Mouse (Mus musculus) left cerebral cortex, adult 2 months (tissue): Measurements from ENCODE around the gene Mycn. TPM values are rescaled to one million over a fixed set of nuclear protein-coding genes. Genes with fewer than 3 reads are reported as not detected.

Experiments used
- DNase-seq, 2 experiments: peaks; one replicate each; pipeline ENCODE4 v3.0.0; 2021 to 2022; ENCODE audit warnings: low spot score in 2 of 2, mixed read lengths in 1 of 2; ENCODE audit errors: extremely low spot score in 1 of 2
- H3K27ac ChIP-seq: fragments of 200-600 bp; 2 replicates; pipeline ENCODE4 v1.8.1; 2022
- H3K4me3 ChIP-seq: fragments of 200-600 bp; 2 replicates; pipeline ENCODE4 v1.8.1; 2022
- CTCF ChIP-seq: fragments of 200-600 bp; IDR thresholded peaks from 2 replicates; pipeline ENCODE4 v1.8.1; 2022; ENCODE audit warnings: antibody characterized with exemption, mild to moderate bottlenecking, moderate library complexity
- intact Hi-C: fragments of 180-260 bp; cut with DNase I; formaldehyde crosslinking; loops from one replicate; pipeline ENCODE4 v1.15.1; 2025
- total RNA-seq, 2 experiments: library from RNA; stranded (reverse); gene quantifications; 2 replicates each; pipeline ENCODE4 v1.2.3; 2021

Mycn gene
- total RNA-seq, 2 experiments from 2014 or later: 10.2 to 11.1 TPM

GRCm38 (mm10) chr12:12893986-12894385, 47.7 kb downstream of the Mycn start:
- no peak overlapping the region for H3K4me3 ChIP-seq
- DNase-seq: no peak
- no peak for TF ChIP-seq CTCF
- no peak overlapping the region for H3K27ac ChIP-seq
- intact Hi-C loops: no loop called here

GRCm38 (mm10) chr12:12886191-12886889, 55.4 kb downstream of the Mycn start:
- DNase-seq: no peak
- no peak overlapping the region for H3K4me3 ChIP-seq
- no peak for TF ChIP-seq CTCF
- intact Hi-C loops: no loop called here
- no peak overlapping the region for H3K27ac ChIP-seq
